Mouse (Mus musculus) granulocyte monocyte progenitor cell, adult 5-6 weeks (primary cell): ENCODE data around the gene Frmd4a. TPM values are rescaled to one million over a fixed set of nuclear protein-coding genes. Genes with fewer than 3 reads are reported as not detected.

Source experiments
- ATAC-seq: replicated peaks from 2 replicates; pipeline ENCODE4 v1.8.0; 2016; ENCODE audit warnings: mild to moderate bottlenecking, moderate TSS enrichment, inconsistent platforms; ENCODE audit not compliant: poor library complexity, severe bottlenecking
- total RNA-seq, 2 experiments: library from RNA; stranded (forward) in 1 of 2; stranded (reverse) in 1 of 2; fragments of 200-712, 200-1000 nt in 1 of 2; fragments of >200 nt in 1 of 2; fragmentation: Nextera tagmentation in 1 of 2; gene quantifications; 2 replicates each; pipeline ENCODE4 v1.2.3; 2014 to 2017

Gene Frmd4a
- total RNA-seq, 2 experiments from 2014 or later, result 15.1 to 30.3 TPM

GRCm38 (mm10) chr2:4462480-4462879 lies 445.0 kb downstream of the Frmd4a start:
- ATAC-seq, result no peak

GRCm38 (mm10) chr2:4466084-4466483 lies 448.6 kb downstream of the Frmd4a start:
- ATAC-seq, result no peak

GRCm38 (mm10) chr2:4467314-4467713 lies 449.8 kb downstream of the Frmd4a start:
- no peak for ATAC-seq

- ATAC-seq, result no peak
Observed at GRCm38 (mm10) chr2:4472760-4473480, 455.4 kb downstream of the Frmd4a start.

DNA sequence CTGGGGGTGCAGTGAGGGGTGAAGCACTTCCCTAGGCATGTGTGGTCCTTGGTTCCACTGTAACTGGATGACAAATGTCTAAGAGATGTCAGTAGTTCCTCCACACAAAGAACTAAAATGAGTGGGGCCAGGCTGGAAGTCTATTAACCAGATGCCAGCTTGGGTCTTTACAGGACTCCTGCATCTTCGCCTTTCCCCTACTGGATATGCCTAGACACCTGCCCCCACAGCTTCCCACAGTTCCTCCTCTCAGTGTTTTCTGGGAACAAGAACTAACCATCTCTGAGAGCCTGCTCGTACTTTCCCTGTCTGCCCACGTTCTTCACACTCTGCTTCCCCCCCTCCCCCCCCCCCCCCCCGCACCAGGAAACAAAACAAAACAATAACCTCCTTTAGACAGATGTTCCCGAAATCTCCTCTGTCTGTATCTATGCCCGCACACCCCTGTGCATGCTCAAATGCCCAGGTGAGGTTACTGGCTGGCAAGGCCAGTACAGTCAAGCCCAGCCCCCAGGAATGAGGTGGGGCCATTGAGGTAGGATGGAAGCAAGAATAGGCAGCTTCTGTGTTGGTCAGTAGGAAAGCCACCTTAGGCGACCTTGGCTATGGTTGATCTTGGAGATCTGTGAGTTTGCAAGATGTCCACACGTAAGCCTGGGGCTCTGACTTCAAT lies 456.5 kb downstream of the Frmd4a start:
- ATAC-seq, result no peak

- ATAC-seq, result no peak
Observed at GRCm38 (mm10) chr2:4474539-4474937, 457.0 kb downstream of the Frmd4a start.

GRCm38 (mm10) chr2:4475991-4476390 lies 458.5 kb downstream of the Frmd4a start:
- no peak for ATAC-seq

- ATAC-seq, result no peak
Observed at GRCm38 (mm10) chr2:4476608-4477007, 459.1 kb downstream of the Frmd4a start.

DNA sequence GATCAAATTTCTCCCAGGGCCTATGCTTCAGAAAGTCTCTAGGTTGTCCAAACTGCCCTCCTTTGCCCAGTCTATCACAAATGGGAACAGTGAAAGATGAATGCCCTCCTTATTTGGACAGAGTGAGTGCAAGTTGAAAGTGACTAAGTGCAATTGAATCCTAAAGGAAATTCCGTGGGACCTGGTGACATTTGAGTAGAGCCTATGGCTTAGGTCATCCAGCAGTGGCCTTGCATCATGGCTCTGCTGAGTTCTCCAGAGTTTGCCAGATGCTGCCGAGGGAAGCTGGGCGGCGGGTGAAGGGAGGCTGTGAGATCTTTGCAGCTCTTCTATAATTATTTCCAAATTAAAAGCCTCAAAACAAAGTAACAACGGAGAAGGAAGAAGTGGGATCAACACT lies 459.8 kb downstream of the Frmd4a start:
- no peak for ATAC-seq

GRCm38 (mm10) chr2:4480180-4480579 lies 462.7 kb downstream of the Frmd4a start:
- ATAC-seq, result no peak

DNA sequence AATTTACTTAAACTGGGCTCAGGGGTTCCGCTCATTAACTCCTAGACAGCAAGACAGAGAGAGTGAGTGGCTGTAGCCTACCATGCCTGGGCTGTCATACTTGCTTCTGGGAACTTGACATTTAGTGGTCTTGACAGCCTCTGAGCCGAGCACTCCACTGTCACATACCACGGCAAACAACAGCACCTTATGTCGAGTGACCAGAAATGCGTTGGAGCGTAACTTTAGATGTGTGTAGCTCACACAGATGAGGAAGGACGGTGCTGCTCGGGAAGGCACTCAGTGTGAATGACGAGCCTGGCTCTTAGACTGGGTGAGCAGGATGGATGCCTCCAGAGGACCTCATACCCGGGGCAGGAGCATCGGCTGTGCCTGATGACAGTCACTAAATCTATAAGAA lies 463.6 kb downstream of the Frmd4a start:
- ATAC-seq, result no peak

GRCm38 (mm10) chr2:4486185-4486584 lies 468.7 kb downstream of the Frmd4a start:
- no peak for ATAC-seq

DNA sequence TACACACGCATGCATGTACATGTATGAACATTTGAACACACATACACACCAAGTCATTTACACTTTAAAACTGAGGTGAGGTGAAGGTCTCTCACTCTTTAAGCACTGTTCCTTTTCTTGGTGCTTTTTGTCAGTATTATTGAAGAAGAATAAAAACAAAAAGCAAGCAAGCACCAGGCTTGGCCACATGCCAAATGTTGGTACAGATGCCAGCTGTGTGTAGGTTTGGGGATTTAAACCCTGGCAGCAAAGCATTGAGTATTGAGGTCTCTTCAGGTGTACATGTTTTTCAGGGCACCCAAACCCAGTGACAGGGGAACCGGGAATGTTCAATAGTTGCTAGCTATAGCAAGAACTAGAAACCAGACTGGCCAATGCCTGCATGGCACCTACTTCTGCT lies 469.8 kb downstream of the Frmd4a start:
- ATAC-seq, result no peak

DNA sequence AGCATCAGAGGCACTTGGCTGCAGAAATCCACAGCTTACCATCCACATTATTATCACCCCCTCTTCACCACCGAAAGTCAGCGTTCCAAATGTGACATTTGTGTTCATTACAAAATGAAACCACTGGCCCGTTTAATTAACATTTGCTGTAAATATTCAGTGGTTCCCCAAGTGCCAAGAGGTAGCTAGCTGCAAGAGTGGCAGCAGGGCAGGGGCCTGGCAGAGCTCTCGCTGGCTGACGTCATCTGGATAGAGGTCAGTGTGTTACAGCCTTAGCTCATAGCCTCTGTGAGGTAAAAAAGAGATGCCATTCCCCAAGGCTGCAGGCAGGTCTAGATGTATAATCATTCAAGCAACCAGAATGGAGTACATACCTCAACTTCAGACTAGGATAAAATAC lies 473.3 kb downstream of the Frmd4a start:
- no peak for ATAC-seq

GRCm38 (mm10) chr2:4492485-4493481 lies 475.3 kb downstream of the Frmd4a start:
- peak; percentile 82 for ATAC-seq

DNA sequence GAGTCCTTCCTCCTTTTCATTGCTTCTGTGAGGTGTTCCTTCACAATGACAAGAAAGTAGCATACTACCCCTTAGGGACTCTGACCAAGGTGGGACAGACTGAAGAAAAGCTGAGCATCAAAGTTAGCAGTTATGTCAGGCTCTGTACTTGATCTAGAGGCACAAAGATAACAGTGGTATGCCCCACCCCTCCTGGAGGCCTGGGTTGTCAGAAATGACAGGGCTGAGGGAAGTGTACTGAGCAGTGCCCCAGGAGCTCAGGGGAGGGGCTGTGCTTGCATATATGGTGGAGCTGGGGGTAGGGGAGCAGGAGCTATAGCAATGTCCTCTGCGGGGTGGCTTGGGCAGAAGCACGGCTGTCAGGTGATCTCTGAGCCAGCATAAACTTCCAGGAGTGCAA lies 477.0 kb downstream of the Frmd4a start:
- ATAC-seq, result no peak

DNA sequence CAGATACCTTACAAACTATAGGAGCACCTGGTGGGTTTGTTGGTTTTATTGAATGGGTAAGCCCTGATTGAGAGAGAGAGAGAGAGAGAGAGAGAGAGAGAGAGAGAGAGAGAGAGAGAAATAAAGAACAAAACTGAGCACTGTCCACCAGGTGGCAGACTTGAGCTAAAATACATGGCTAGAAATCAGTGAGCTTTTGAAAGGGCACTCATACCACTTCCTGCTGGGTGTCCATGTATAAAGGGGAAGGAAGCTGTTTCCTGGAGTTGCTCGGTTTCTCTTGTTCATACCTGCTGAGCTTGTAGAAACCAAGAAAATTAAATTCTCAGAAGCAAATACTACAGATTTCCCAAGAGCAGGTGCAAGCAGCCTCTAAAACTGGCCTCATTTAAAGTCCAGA lies 481.7 kb downstream of the Frmd4a start:
- peak; percentile 94 for ATAC-seq

DNA sequence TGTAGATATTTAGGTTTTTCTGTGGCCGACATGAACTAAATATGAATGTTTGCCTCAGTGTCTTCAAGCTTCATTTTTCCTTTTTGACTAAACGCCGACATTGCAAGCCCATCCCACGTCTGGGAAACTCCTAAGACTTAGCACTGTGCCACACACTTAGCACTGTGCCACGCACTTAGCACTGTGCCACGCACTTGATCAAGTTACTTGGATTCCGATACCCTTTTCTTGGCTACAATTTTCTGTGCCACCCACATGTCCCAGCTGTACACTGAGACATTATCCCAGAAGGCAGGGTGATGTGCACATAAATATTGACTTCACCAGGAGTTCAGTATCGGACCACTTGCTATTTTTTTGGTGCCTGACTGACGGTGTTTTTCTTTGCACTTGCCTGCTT lies 482.4 kb downstream of the Frmd4a start:
- no peak for ATAC-seq

DNA sequence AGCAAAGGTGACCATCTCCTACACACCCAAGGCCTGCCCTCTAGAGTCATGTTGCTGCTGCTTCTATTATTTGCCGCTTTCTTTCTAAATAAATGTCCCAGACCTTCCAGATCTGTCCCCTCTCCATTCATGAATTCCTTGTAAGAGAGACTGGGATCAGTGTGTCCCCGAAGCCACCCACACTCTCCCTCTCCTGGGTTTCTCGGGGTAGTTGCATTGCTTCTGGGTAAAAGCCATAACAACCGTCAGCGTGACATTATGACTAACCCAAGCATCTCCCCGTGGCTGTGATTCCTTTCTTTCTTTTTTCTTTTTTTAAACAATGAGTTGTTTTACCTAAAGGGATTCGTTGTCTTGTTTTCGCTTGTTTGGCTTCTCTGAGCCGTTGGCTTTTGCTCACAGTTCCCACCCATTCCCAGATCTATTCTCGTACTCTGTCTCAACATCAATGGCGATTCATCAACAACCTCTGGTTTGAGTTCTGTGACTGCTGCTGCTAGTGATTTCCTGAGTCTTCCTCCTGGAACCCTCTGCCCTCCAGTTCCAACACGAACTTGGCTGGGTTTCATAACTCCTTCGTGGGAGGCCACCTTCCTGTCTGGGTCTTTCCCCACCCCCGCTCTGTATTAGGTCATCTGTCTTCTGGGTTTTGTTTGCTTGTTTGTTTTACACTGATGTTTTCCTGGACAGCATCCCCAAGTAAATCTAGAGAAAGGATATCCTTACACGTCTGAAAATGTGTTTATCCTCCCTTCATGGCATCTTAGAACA lies 483.9 kb downstream of the Frmd4a start:
- peak; percentile 61 for ATAC-seq

- ATAC-seq, result no peak
Observed at GRCm38 (mm10) chr2:4504413-4504812, 486.9 kb downstream of the Frmd4a start.
